Mouse (Mus musculus) T-cell, adult 2 months (primary cell): ENCODE measurements around the gene Kit.

Experiments used
- DNase-seq: peaks from one replicate; pipeline ENCODE4 v3.0.0; 2022; ENCODE audit warnings: low spot score

Gene Kit

DNA sequence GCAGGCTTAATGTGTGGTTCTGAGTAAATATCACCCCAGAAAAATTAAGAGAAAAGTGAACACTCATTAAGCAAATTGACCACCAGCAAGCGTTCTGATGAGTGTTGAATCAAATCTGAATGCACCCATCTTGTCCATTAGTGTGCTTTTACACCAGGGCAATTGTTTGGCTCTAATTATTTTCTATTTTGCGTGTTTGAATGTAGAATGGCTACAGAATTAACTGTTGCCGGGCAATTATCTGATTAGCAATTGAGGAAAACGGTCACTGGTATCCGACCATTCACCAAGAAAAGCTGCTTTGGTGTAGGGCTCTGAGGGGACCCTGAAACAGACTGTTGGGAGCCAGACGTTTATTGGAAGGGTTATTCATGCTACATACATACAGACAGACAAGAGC is 16.2 kb downstream of the Kit start:
- no peak for DNase-seq

DNA sequence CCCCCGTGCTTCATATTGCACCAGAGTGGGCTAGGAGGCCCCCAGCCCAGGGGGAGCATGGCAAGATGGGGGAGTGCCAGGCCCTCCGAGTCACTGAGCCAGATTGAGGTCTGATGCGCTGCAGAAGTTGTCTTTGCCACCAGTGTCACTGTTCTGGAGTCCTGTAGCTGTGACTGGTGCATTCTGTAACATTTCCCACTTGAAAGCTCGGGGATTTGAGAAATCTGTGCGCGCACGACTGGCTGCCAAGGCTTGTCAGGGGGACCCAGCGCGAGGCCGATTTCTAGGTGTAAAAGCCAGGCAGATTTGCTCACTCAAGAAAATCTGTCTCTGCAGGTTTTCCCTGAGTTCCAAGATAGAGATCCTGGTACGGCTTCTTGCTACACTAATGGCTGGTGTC is 16.9 kb downstream of the Kit start:
- DNase-seq: no peak

DNA sequence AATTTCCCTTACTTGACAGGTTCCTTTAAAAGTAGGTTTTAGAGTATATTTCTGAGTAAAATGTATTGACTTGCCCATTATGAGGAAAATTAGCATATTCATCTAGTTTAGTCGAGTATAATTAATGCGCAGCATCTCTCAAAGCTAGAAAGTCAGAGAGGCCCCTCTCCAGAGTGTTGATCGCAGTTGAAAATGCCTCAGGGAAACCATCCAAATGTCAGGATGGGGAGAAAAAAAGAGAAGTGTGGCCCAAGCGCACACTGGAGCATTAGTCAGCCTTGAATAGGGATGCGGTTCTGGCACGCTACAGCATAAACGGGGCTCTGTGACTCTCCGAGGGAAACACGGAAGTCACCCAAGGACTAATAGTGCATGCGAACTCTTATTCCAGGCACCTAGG is 20.6 kb downstream of the Kit start:
- no peak for DNase-seq

DNA sequence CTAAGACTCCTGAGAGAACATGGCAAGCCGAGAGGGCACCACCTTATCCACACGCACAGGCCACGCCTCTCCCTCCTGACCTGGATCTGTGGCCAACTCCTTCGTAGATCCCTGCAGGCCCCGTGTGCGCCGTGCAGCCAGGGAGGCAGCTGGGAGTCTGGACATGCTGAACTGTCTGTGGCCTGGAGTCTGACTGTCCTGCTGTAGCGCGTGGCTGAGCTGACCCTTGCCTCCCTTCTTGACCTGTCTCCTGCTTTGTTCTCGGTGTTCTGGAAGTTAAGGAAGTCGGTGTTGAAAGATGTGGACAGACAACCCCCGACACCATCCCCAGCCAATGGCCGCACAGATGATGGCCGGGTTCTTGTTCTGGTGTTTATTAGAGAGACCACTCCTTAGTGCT is 21.5 kb downstream of the Kit start:
- DNase-seq: no peak

DNA sequence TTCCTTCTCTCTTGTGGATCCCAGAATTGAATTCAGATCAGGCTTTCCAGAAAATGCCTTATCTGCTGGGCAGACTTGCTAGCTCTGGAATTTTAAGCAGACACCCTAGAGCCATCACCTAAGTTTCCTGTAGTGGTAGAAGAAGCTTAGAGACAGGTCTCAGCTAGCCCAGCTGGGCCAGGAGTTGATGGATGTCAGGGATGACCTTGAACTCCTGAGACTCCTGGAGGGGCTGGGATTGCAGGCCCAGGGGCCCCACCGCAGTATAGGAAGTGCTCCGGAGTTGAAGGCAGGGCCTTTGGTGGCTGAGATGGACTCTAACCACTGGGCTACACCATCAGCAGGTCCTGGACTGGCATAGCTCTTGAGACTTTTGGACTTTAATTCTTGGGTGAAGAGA is 22.6 kb downstream of the Kit start:
- DNase-seq: no peak

DNA sequence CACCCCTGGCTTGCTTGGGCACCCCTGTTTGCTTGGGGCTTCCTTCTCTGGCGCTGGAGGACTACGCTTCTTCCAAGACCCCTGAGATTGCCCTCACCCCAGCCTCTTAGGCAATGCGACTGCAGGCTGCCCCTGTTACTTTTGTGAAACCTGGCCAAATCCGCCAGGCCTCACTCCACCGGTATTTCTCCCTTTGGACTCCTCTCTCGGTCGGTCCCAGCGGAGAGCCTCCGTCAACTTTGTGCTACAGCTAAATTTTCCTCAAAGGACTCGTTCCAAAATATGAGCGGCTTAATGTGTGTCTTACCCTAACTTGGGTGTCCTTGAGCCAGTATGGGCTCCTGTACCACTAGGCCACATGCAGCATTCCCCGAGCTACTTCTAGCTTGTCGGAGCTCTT is 23.8 kb downstream of the Kit start:
- DNase-seq: no peak

DNA sequence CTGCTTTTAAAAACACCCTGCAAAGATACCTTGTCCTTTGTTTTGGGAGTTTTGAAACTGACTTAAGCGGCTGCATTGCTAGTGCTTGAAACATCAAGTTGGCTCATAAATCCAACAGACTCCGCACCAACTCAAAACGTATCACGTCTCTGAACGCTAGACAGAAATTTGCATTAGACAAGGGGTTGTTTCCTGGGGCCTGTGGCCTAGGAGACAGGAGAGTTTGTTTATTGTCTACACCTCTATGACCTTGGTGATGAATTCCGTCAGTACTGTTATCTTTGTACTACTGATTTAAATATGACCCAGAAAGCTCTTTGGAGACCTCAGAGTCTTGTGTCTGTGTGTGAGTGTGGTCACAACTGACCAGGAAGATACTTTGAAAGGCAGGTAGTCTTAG is 25.3 kb downstream of the Kit start:
- no peak for DNase-seq

DNA sequence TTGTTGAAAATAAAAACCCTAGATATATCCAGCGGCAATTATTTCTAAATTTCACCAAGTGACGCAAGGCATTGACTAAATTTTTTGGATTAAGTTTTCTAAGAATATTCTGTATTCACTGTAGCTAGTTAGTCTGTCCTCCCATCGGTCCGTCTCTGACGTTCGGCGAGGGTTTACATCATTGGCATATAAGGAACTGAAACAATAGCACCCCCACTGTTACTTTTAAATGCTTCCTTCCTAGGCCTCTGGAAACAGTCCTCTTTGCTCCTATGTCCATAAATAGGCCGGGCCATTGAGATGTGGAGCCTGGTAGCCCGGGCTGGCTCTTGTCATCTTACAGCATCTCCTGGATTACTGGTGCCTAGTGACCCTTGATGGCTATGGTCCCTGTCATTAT is 29.5 kb downstream of the Kit start:
- DNase-seq: no peak

DNA sequence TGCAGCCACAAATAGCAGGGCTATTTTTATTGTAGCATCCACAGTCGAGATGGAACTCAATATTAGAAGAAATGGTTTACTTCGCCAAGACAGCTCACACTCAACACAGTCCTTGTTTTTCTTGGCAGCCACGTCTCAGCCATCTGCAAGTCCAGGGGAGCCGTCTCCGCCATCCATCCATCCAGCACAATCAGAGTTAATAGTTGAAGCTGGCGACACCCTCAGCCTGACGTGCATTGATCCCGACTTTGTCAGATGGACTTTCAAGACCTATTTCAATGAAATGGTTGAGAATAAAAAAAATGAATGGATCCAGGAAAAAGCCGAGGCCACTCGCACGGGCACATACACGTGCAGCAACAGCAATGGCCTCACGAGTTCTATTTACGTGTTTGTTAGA is 32.2 kb downstream of the Kit start:
- DNase-seq: no peak

DNA sequence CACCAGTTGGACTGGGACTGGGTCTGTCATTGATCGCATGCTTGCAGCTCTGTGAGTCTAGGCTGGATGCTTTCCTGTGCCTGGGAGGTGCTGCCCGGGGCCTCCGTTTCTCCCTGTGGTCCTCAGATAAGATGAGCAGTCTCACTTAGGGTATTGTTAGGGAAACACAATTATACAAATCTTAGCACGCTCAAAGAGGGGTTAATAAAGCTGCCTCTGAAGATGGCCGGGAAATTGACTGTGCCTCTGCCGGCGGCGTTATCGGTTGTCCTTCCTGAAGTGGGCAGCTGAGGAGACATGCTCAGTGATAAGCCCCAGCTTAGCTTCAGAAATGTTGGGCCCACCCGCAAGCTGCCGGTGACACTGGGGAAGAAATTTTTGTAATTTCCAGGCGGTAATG is 33.3 kb downstream of the Kit start:
- DNase-seq: no peak

DNA sequence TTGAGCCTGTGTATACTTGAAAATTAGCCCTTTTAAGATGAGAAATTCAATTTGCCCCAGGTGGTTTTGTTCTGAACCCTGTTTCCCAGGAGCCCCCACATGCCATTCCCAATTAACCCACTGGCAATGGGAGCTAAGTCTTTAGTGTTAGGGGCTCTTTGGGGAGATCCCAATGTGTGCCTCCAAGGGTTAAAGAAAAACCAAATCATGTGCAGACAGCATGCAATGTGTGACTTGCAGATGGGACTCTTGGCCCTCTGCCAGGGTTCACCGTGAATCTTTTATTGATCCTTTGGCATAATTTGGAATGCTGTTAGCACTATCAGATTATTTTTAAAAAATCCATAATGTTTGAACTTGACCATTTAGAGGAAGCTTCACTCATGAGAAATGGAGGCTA is 37.7 kb downstream of the Kit start:
- no peak for DNase-seq

DNA sequence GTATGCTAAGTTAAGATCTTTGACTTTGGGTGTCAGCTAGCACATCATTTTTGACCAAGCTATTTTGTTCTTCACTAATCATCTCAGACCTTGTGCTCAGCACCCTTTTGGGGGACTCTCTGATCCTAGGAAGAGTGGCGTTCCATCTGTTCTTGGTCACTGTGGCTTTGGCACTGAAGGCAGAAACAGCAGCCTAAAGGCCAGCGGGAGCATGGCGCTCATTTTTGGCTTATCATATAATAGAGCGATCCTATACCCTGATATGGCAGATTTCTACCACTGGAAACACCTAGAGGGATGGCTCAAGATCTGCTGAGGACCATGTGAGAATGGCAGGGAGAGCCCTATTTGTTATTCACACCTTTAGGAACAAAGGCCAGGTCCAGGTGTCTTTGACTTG is 38.2 kb downstream of the Kit start:
- no peak for DNase-seq

DNA sequence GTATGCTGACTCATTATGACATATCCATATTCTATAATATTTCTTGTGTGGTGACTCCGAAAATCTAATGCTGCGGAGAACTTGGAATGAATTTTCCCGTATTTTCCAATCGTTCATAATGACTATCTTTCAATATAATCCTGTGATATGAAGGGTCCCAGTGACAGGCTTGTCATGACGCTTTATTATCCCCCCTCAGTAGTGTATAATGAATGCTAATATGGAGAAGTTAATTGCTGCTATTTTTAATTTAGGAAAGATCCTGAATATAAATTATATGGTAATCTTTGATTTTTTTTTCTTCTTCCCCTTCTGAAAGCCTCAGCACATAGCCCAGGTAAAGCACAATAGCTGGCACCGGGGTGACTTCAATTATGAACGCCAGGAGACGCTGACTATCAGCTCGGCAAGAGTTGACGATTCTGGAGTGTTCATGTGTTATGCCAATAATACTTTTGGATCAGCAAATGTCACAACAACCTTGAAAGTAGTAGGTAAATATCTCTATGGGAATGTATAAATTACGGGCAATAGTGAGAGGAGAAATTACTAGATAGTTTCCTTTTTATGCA is 40.4 kb downstream of the Kit start:
- DNase-seq: no peak

DNA sequence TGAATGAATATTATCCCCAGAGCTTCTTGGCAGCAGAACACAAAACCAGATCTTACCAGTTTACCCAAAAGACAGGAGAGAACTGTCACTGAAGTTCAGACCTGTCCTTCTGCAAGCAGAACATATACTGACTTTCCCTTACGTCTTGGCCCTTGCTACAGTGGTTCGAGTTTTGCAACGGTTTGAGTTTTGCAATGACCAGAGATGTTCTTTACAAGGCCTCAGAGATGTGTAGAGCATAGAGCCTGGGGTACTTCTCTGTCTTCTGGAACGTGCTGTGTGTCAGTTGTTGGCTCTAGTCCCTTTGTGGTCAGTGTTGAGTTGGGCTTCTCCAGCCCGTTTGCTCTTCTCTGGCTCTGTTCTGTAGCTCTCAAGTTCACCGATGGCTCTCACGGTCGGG is 40.9 kb downstream of the Kit start:
- DNase-seq: no peak

DNA sequence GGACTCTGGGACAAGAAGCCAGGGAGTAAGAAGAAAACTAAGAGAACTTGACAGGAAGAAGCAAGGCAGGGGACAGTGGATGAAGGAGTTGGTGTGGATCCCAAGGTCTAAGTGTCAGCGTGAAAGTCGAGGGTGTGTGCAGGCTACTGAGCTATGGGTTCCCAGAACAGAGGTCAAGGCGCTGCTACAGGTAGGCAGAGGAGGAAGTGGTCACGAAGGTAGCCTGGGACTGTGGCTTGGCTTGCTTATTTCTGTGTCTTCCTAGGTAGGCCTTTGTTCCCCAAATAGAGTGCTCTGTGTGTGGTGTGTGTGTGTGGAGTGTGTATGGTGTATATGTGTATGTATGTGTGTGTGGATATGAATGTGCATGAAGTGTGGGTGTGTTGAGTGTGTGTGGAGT is 47.7 kb downstream of the Kit start:
- no peak for DNase-seq

DNA sequence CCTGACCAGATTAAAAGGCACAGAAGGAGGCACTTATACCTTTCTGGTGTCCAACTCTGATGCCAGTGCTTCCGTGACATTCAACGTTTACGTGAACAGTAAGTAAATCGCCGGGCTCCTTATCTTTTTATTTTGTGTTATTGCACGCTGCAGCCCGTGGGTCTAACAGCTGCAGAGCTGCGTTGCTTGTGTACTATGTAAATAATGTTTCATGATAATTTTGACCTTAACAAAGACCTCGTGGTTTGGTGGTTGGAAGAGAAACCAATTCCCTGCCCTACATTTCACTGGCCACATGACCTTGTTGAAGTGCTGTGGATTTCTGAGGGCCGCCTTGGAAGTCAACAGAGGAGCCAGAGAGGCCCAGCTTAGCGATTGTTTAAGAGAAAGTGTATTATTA is 48.3 kb downstream of the Kit start:
- no peak for DNase-seq

DNA sequence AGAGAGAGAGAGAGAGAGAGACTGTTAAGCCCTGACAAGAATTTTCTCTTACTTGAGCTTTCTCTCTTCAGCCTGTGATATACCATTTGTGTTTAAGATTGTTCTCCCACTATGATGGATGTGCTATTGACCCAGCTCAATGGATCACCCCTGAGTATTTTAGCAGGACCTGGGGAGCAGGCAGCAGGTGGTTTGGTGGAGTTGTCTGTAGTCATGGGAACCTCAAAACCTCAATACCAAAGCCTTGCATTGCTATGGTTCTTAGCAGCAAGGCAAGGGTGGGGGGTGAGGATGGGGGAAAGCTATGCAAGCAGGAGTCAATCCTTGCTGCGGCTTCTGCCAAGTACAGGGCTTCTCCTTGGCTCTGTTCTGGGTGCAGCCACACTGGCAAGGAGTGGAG is 48.8 kb downstream of the Kit start:
- no peak for DNase-seq

DNA sequence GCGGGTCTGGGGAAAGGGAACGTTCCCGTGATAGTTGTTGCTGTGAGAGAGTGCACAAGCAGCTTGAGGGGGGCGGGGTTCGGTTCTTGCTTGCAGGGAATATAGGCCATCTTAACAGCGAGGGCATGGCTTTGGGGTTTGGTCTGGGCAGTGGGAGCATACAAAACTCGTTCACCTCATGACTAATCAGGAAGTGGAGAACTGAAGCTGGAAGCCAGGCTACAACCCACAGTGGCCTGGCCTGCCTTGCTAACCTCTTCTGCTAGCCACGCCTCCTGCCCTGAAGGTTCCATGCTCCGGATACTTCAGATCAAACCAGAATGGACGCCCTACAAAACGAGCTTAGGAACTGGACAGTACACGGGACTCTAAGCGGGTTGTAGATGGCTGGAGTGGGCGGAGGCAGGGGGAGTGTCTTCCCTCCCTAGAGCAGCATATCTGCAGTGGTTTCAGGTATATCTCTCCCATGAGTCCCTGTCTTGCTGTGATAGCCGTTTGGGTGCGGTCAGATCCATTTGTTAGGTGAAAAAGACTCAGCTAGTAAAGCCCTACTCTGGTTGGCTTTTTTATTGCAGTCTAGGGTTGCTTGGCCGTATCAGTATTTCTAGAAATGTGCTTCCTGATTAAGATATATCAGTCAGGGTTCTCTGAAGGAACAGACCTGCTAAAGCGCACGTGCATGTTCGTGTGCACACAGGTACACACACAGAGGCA is 49.4 kb downstream of the Kit start:
- DNase-seq: no peak

DNA sequence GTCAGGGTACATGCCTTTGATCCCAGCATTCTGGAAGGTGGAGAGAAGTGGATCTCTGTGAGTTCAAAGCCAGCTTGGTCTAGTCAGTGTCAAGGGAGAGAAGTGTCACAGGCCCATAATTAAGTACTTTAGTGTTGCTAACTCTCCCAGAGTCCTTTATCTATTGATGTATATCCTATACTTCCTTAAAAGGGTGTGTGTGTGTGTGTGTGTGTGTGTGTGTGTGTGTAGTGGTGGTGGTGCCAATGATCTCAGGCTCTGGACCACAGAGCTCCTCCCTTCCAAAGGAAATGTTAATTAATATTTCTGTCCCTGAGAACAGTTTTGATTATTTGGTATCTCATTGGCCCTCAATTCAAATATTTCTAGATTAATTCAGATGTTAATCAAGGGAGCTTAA is 50.3 kb downstream of the Kit start:
- no peak for DNase-seq

DNA sequence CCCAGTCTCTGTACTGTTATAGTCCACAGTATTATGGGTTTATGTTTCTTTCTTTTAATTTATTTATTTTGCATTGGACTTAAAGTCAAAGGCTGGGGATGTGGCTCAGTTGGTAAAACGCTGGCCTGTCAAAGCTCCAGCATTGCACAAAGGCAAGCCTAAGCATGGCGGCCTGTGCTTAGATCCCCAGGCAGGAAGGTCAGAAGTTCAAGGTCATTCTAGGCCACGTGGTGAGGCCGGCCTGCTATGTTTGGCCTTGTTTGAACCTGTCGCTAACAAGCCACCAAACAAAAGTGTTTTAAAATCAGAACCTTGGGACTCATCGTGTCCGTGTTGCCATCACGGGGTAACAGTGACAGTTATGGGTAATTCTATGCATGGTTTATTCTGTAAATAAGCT is 51.6 kb downstream of the Kit start:
- DNase-seq: no peak

DNA sequence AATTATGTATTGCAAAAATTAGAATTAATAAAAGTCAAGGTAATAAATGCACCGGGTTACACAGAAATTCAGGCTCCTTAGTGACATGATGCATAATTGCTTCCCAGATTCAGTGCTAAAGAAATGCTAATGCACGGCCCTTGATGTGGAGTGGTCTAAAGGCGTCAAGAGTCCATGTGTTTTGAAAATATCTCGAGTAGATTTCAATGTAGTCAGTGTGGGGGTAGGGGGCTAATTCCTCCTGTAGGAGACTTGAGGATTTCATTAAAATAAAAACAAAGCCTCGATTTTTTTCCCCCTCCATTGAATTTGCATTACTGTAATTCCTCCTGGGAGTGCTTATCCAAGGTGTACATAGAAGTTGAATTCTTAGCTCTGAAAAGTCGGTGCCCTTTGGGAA is 52.0 kb downstream of the Kit start:
- DNase-seq: no peak

DNA sequence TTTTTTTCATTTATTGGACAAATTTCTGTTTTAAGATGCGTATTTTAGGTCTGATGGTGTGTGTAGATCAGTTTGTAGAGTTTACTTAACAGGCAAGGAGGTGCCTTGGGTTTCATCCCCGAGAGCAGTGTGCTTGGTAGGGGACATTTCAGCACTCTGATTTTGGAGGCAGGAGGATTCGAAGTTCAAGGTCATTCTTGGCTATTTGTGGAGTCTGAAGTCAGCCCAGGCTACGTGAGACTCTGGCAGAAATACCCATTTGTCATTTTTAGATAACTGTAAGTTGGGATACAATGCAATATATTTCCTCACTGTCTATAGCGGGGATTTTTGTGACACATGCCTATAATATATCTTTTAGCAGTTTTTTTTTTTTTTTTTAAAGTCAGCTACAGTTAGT is 57.5 kb downstream of the Kit start:
- no peak for DNase-seq

DNA sequence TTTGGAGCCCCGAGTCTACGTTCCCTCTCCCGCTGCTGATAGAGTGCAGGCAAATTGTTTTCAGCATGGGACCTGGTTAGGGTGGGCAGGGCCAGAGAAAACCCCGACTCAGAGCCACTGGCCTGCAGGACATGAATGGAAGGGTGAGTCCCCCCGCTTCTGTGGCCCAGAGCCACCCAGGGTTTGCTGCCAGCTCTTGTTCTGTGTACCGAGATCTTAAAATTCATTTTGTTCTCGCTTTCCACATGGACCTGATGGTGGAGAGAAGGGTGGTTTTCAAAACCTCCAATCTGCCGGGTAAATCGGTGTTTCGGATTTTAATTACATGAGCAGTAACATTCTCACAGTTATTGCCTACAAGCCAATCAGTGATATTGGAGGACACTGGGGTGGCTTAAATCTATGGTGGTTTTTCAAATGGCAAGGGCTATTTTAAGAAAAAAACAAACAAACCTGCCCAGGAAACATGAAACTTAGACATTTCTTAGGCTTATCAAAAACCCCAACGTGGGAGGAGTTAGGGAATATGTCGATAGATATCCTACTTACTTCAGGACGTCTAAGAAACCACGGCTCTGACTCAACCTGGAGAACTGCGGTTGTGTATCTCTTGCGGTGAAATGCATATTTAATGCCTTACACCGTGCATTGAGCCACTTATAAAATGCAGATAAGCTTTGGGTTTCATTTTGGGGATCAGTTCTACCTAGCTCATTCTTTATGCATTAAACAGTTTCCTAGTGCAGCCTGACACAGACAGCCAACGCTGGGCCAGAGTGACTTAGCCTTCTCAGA is 58.3 kb downstream of the Kit start:
- no peak for DNase-seq

DNA sequence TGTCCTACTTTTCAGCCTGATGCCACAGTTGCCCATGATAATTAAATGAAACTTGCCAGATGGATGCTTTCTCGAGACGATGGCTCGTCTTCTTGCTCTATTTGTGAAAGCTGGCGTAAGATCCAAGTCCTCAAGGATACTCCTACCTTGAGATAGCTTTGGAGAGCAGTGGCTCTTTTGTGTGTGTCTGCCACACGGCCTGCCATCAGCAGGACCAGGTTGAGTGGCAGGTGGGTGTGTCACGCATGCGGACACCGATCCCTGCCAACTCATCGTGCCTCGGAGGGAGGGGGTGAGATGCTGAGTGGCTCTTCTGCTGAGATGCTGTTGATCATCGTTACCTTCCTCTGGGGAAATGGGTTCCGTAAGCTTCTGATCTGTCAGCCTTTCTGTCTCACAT is 60.7 kb downstream of the Kit start:
- no peak for DNase-seq
